In the genomic region with DNA sequence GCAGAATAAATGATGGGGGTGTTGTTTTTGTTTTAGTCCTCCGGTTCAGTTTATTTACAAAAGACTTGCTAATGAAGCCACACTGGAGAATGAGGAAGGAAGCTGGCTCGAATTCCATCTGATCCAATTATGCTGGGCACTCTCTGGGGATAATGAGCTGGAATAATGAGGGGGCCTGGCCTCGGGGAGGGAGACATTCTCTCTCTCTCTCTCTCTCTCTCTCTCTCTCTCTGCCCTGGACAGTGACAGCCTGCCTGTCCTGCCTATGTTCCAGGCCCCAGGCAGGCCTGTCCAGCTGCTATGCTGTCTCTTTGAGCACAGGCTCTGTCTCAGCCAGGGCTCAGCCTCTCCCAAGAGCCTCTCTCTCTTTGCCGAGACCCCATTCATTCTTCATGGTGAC, we compare ENCODE assay signal across 12 mouse cellular contexts. TPM values are rescaled to one million over a fixed set of nuclear protein-coding genes. Genes with fewer than 3 reads are reported as not detected.
DNase-seq lines count a peak whose midpoint lies in the region; ATAC-seq and TF ChIP-seq lines count a peak whose summit lies in the region.
"Had no signal": no experiment of that assay in that cellular context is flagged by ENCODE, and none has a peak within 500 bp of the region (broad histone marks: within the 10 kb centered on the region; RNA-seq: fewer than 3 reads in every experiment).

No protein-coding gene starts in this region.

- H3K9me3 ChIP-seq in liver, postnatal 0 days (ENCODE audit: low read length), result no peaks in the 10 kb centered on the region
- H3K9me3 ChIP-seq in forebrain, postnatal 0 days (ENCODE audit: low read length), result no peaks in the 10 kb centered on the region
- no peaks in the 10 kb centered on the region for H3K9me3 ChIP-seq in midbrain, embryonic 14.5 days (ENCODE audit: control insufficient read depth, low read length)
- H3K9me3 ChIP-seq: heart, embryonic 10.5 days had no signal

- no peak for TF ChIP-seq POLR2A in liver, adult 2 months (IDR thresholded peaks at IDR 0.05; ENCODE audit: extremely low read depth, insufficient read depth, low read length)
- no peak for TF ChIP-seq POLR2A in lung, adult 2 months (IDR thresholded peaks at IDR 0.05; ENCODE audit: borderline replicate concordance, extremely low read depth, low read depth, low read length)

- no peaks in the 10 kb centered on the region for H3K4me1 ChIP-seq in liver, adult 2 months (ENCODE audit: control insufficient read depth, insufficient read depth, low read length)
- no peaks in the 10 kb centered on the region for H3K4me1 ChIP-seq in liver, postnatal 0 days (ENCODE audit: insufficient read depth)
- no peaks in the 10 kb centered on the region for H3K4me1 ChIP-seq in forebrain, postnatal 0 days (ENCODE audit: insufficient read depth)
- H3K4me1 ChIP-seq in midbrain, embryonic 14.5 days (ENCODE audit: control insufficient read depth, insufficient read depth, low read length), result peaks cover 22% of the 10 kb centered on the region
- H3K4me1 ChIP-seq in lung, adult 2 months (ENCODE audit: control insufficient read depth, insufficient read depth, low read length), result no peaks in the 10 kb centered on the region

- peak; percentile 9 for DNase-seq in liver, adult 2 months (ENCODE audit: extremely low read depth, low read depth, low spot score)
- no peak for DNase-seq in liver, postnatal 0 days
- DNase-seq in forebrain, postnatal 0 days, result peak; percentile 60
- peak; percentile 77 for DNase-seq in midbrain, embryonic 14.5 days
- no peak for DNase-seq in left cerebral cortex, adult 9 months (ENCODE audit: low spot score in 2 of 2)
- DNase-seq in right cerebral cortex, postnatal 25 days, result no peak
- no peak for DNase-seq in ovary, postnatal 10 days (ENCODE audit: low spot score)
- no peak for DNase-seq in lung, adult 2 months

- H3K79me2 ChIP-seq in liver, adult 2 months (ENCODE audit: control insufficient read depth, insufficient read depth, low read length), result no peaks in the 10 kb centered on the region

- no peaks in the 10 kb centered on the region for H3K27me3 ChIP-seq in liver, adult 2 months (ENCODE audit: control insufficient read depth, insufficient read depth, low read length)
- H3K27me3 ChIP-seq in liver, postnatal 0 days (ENCODE audit: insufficient read depth, low read length), result no peaks in the 10 kb centered on the region
- H3K27me3 ChIP-seq in forebrain, postnatal 0 days (ENCODE audit: insufficient read depth, low read length), result peaks cover 29% of the 10 kb centered on the region
- H3K27me3 ChIP-seq in midbrain, embryonic 14.5 days (ENCODE audit: control insufficient read depth, insufficient read depth, low read length), result no peaks in the 10 kb centered on the region

- H3K36me3 ChIP-seq in liver, adult 2 months (ENCODE audit: control insufficient read depth, insufficient read depth, low read length), result no peaks in the 10 kb centered on the region
- peaks cover 3% of the 10 kb centered on the region; the same call in 1 of the 2 replicates for H3K36me3 ChIP-seq in liver, postnatal 0 days (replicated peaks; ENCODE audit: insufficient read depth, low read length)
- H3K36me3 ChIP-seq in forebrain, postnatal 0 days (ENCODE audit: insufficient read depth), result no peaks in the 10 kb centered on the region; the same call in 1 of the 2 replicates
- H3K36me3 ChIP-seq in midbrain, embryonic 14.5 days (ENCODE audit: control insufficient read depth, insufficient read depth, low read length), result 0 out of 2 replicates have a peak, but pooled peaks cover 2% of the 10 kb centered on the region

- no peak for ATAC-seq in liver, postnatal 0 days
- ATAC-seq in forebrain, postnatal 0 days, result peak; percentile 70
- peak; percentile 71 for ATAC-seq in midbrain, embryonic 14.5 days (ENCODE audit: low FRiP score, low TSS enrichment)
- ATAC-seq: intestine, embryonic 16.5 days had no signal

- no peak for TF ChIP-seq EP300 in liver, postnatal 0 days (IDR thresholded peaks at IDR 0.05; ENCODE audit: low read depth)

- no peak for TF ChIP-seq CTCF in liver, adult 2 months (IDR thresholded peaks at IDR 0.05; ENCODE audit: low read depth, low read length)
- TF ChIP-seq CTCF in liver, postnatal 0 days (IDR thresholded peaks at IDR 0.05; ENCODE audit: low read depth), result no peak
- no peak for TF ChIP-seq CTCF in forebrain, postnatal 0 days (IDR thresholded peaks at IDR 0.05; ENCODE audit: low read depth)
- no peak for TF ChIP-seq CTCF in lung, adult 2 months (IDR thresholded peaks at IDR 0.05; ENCODE audit: insufficient read depth, low read length)

- H3K4me2 ChIP-seq in liver, postnatal 0 days (ENCODE audit: low read depth, low read length), result no peak overlapping the region
- H3K4me2 ChIP-seq in forebrain, postnatal 0 days (ENCODE audit: low read depth), result peak overlapping the region; percentile 5; the same call in 1 of the 2 replicates
- H3K4me2 ChIP-seq in midbrain, embryonic 14.5 days (ENCODE audit: low read length), result peak overlapping the region; percentile 24
- H3K4me2 ChIP-seq: liver, embryonic 11.5 days had no signal

- 51% methylated on average over 4 of the region's 4 CpGs for WGBS in liver, adult 2 months
- WGBS in liver, postnatal 0 days (ENCODE audit: insufficient replicate concordance), result 57% methylated on average over 4 of the region's 4 CpGs
- WGBS in forebrain, postnatal 0 days, result 3% methylated on average over 4 of the region's 4 CpGs
- WGBS in midbrain, embryonic 14.5 days, result under 1% methylated on average over 4 of the region's 4 CpGs
- 26% methylated on average over 4 of the region's 4 CpGs for WGBS in lung, adult 2 months

- no peak overlapping the region for H3K27ac ChIP-seq in liver, adult 2 months (replicated peaks; ENCODE audit: insufficient read depth, low read depth, low read length)
- H3K27ac ChIP-seq in liver, postnatal 0 days (ENCODE audit: low read depth), result no peak overlapping the region
- no peak overlapping the region for H3K27ac ChIP-seq in forebrain, postnatal 0 days (ENCODE audit: low read depth, low read length)
- H3K27ac ChIP-seq in midbrain, embryonic 14.5 days (replicated peaks; ENCODE audit: low read depth, low read length), result peak overlapping the region; percentile 74

- H3K4me3 ChIP-seq in liver, adult 2 months (ENCODE audit: insufficient read depth, low read depth, low read length), result no peak overlapping the region
- H3K4me3 ChIP-seq in liver, postnatal 0 days (ENCODE audit: low read depth, low read length), result no peak overlapping the region
- no peak overlapping the region for H3K4me3 ChIP-seq in forebrain, postnatal 0 days (ENCODE audit: low read depth, low read length)
- H3K4me3 ChIP-seq in midbrain, embryonic 14.5 days (replicated peaks; ENCODE audit: low read depth, low read length), result no peak overlapping the region
- H3K4me3 ChIP-seq in lung, adult 2 months (replicated peaks; ENCODE audit: extremely low read depth, low read depth, low read length), result no peak overlapping the region
- H3K4me3 ChIP-seq: heart, embryonic 10.5 days had no signal

- no peak overlapping the region for H3K9ac ChIP-seq in liver, adult 2 months (ENCODE audit: low read depth, low read length)
- H3K9ac ChIP-seq in liver, postnatal 0 days (replicated peaks), result no peak overlapping the region
- no peak overlapping the region for H3K9ac ChIP-seq in forebrain, postnatal 0 days
- no peak overlapping the region; the same call in 1 of the 2 replicates for H3K9ac ChIP-seq in midbrain, embryonic 14.5 days (replicated peaks; ENCODE audit: low read length)

RNA-seq across cellular contexts. Expression of gene Sap30l, which starts 27.5 kb away (rescaled TPM):
- 22.4 and 24.3 TPM in 2 replicates for total RNA-seq in liver, adult 2 months (2014; rRNA removed)
- polyA plus RNA-seq in liver, adult 2 months (2012; rRNA removed), result 24.5 and 30.1 TPM in 2 replicates
- polyA plus RNA-seq in liver, postnatal 0 days (2015; fragmentation: Nextera tagmentation; extraction: Ambion mirVana), result 5.8 and 7.1 TPM in 2 replicates
- 26.6 and 35.4 TPM in 2 replicates for total RNA-seq in forebrain, postnatal 0 days (2014; rRNA removed)
- 11.4 and 15.3 TPM in 2 replicates for polyA plus RNA-seq in forebrain, postnatal 0 days (2015; fragmentation: Nextera tagmentation; extraction: Ambion mirVana)
- 12.0 and 13.1 TPM in 2 replicates for polyA plus RNA-seq in midbrain, embryonic 14.5 days (2014; fragmentation: Nextera tagmentation; extraction: Ambion mirVana)
- polyA plus RNA-seq in lung, adult 2 months (2012; rRNA removed), result 24.7 and 37.0 TPM in 2 replicates

RNA-seq across cellular contexts. Expression of gene Hand1, which starts 58.7 kb away (rescaled TPM):
- total RNA-seq in liver, adult 2 months (2014; rRNA removed), result not detected in 2 replicates
- not detected in 2 replicates for polyA plus RNA-seq in liver, adult 2 months (2012; rRNA removed)
- polyA plus RNA-seq in liver, postnatal 0 days (2015; fragmentation: Nextera tagmentation; extraction: Ambion mirVana), result 0.07 TPM in 1 of 2 replicates, not detected in the other
- total RNA-seq in forebrain, postnatal 0 days (2014; rRNA removed), result not detected in 2 replicates
- not detected in 2 replicates for polyA plus RNA-seq in forebrain, postnatal 0 days (2015; fragmentation: Nextera tagmentation; extraction: Ambion mirVana)
- not detected in 2 replicates for polyA plus RNA-seq in midbrain, embryonic 14.5 days (2014; fragmentation: Nextera tagmentation; extraction: Ambion mirVana)
- 0.06 TPM in 1 of 2 replicates, not detected in the other for polyA plus RNA-seq in lung, adult 2 months (2012; rRNA removed)
- total RNA-seq: layer of hippocampus, postnatal 25 days had no signal

Comparison
In these comparisons a context has a peak if more than half of its experiments do, and no peak if none do; other contexts are left out.
1. DNase-seq: peak in liver, adult 2 months (single experiment), forebrain, postnatal 0 days (single experiment) and midbrain, embryonic 14.5 days (single experiment); none in liver, postnatal 0 days (single experiment), left cerebral cortex, adult 9 months (0 of 2), right cerebral cortex, postnatal 25 days (single experiment), ovary, postnatal 10 days (single experiment) and lung, adult 2 months (single experiment).